Mouse (Mus musculus) neural tube, embryonic 11.5 days (tissue): ENCODE data around the gene Borcs5. TPM values are rescaled to one million over a fixed set of nuclear protein-coding genes. Genes with fewer than 3 reads are reported as not detected.

Source experiments
- ATAC-seq: fragments of 200-750 bp; cut with Nextera tagmentation; 2 replicates; pipeline ENCODE4 v1.8.0; 2017; ENCODE audit warnings: moderate number of reproducible peaks, mild to moderate bottlenecking, moderate TSS enrichment, moderate library complexity; ENCODE audit not compliant: insufficient read depth, low FRiP score, low TSS enrichment
- DNase-seq: peaks from one replicate; pipeline ENCODE4 v3.0.0-alpha.2; 2015; ENCODE audit warnings: low spot score
- H3K27ac ChIP-seq: fragments of 300-500 bp; sonication (generic); 2 replicates; pipeline ENCODE4 v1.5.1; 2014; ENCODE audit warnings: low read depth, mild to moderate bottlenecking, low read length
- H3K27me3 ChIP-seq: fragments of 300-500 bp; sonication (generic); 2 replicates; pipeline ENCODE4 v1.6.1; 2014; ENCODE audit warnings: mild to moderate bottlenecking, low read length, mixed read lengths; ENCODE audit not compliant: control insufficient read depth, insufficient read depth
- H3K36me3 ChIP-seq: fragments of 300-500 bp; sonication (generic); 2 replicates; pipeline ENCODE4 v1.6.1; 2014; ENCODE audit warnings: mild to moderate bottlenecking, low read length, moderate library complexity, mixed read lengths; ENCODE audit not compliant: control insufficient read depth, insufficient read depth
- H3K4me1 ChIP-seq: fragments of 300-500 bp; sonication (generic); 2 replicates; pipeline ENCODE4 v1.6.1; 2014; ENCODE audit warnings: low read length, mixed read lengths; ENCODE audit not compliant: control insufficient read depth, insufficient read depth
- H3K4me2 ChIP-seq: fragments of 300-500 bp; sonication (generic); 2 replicates; pipeline ENCODE4 v1.6.1; 2014; ENCODE audit warnings: low read depth, mild to moderate bottlenecking, moderate library complexity
- H3K4me3 ChIP-seq: fragments of 300-500 bp; sonication (generic); 2 replicates; pipeline ENCODE4 v1.5.1; 2014; ENCODE audit warnings: low read depth, low read length
- H3K9ac ChIP-seq: fragments of 300-500 bp; sonication (generic); 2 replicates; pipeline ENCODE4 v1.6.1; 2014; ENCODE audit warnings: mild to moderate bottlenecking, low read length
- H3K9me3 ChIP-seq: fragments of 300-500 bp; sonication (generic); 2 replicates; pipeline ENCODE4 v1.6.1; 2016; ENCODE audit warnings: low read length; ENCODE audit not compliant: control insufficient read depth
- WGBS: fragments of 180-500 bp; shearing (Covaris S2); extraction: QIAGEN DNeasy Blood & Tissue Kit; methylation state at CpG from one replicate; pipeline ENCODE4 v1.1.7; 2014; 5-methylcytosine and 5-hydroxymethylcytosine counted together
- polyA plus RNA-seq: library from polyadenylated mRNA; unstranded; fragments of >200 nt; fragmentation: Nextera tagmentation; extraction: Ambion mirVana; gene quantifications from 2 replicates; pipeline ENCODE4 v1.2.1, GENCODE M21; 2014

Gene Borcs5
- 27.8 and 32.1 TPM in 2 replicates for polyA plus RNA-seq

GRCm38 (mm10) chr6:134639210-134639609, at the start of gene Borcs5:
TSS of gene Borcs5 (plus strand) at chr6:134639510.
- ATAC-seq, result no peak
- Histone ChIP-seq H3K9me3 (no peaks in the 10 kb centered on the region), H3K36me3 (no peaks in the 10 kb centered on the region), H3K27me3 (no peaks in the 10 kb centered on the region), H3K4me3 (no peak within 1 kb of the TSS), H3K27ac (no peak within 1 kb of the TSS), H3K9ac (no peak within 1 kb of the TSS), H3K4me2 (no peak within 1 kb of the TSS), H3K4me1 (peaks cover 2% of the 10 kb centered on the region; the same call in 1 of the 2 replicates)
- 88% methylated on average over 3 of the region's 3 CpGs for WGBS
- DNase-seq, result no peak

GRCm38 (mm10) chr6:134591614-134592013, 47.7 kb upstream of the Borcs5 start:
- Histone ChIP-seq H3K9ac (no peak overlapping the region), H3K4me3 (no peak overlapping the region), H3K27me3 (no peaks in the 10 kb centered on the region), H3K9me3 (no peaks in the 10 kb centered on the region), H3K36me3 (no peaks in the 10 kb centered on the region), H3K4me2 (no peak overlapping the region), H3K4me1 (no peaks in the 10 kb centered on the region), H3K27ac (no peak overlapping the region)
- no peak for DNase-seq
- 76% methylated on average over 2 of the region's 2 CpGs for WGBS
- ATAC-seq, result no peak

- H3K9me3 ChIP-seq, result no peaks in the 10 kb centered on the region
- no peak overlapping the region for H3K9ac ChIP-seq
- no peak for DNase-seq
- no peak overlapping the region for H3K4me3 ChIP-seq
- H3K4me1 ChIP-seq, result no peaks in the 10 kb centered on the region
- 81% methylated on average over 21 of the region's 21 CpGs for WGBS
- no peak for ATAC-seq
- H3K27ac ChIP-seq, result no peak overlapping the region
- H3K36me3 ChIP-seq, result no peaks in the 10 kb centered on the region
- no peaks in the 10 kb centered on the region for H3K27me3 ChIP-seq
- no peak overlapping the region for H3K4me2 ChIP-seq
Measured at GRCm38 (mm10) chr6:134594569-134595442, 44.5 kb upstream of the Borcs5 start.

- no peak for ATAC-seq
- H3K4me2 ChIP-seq, result no peak overlapping the region
Measured at GRCm38 (mm10) chr6:134597651-134598229, 41.6 kb upstream of the Borcs5 start.

GRCm38 (mm10) chr6:134599239-134599638, 40.1 kb upstream of the Borcs5 start:
- H3K4me1 ChIP-seq, result no peaks in the 10 kb centered on the region; the same call in 1 of the 2 replicates
- H3K4me2 ChIP-seq, result no peak overlapping the region
- H3K9ac ChIP-seq, result no peak overlapping the region
- DNase-seq, result no peak
- 68% methylated on average over 1 of the region's 1 CpGs for whole genome bisulfite sequencing
- H3K27ac ChIP-seq, result no peak overlapping the region
- H3K9me3 ChIP-seq, result no peaks in the 10 kb centered on the region
- H3K4me3 ChIP-seq, result no peak overlapping the region
- no peaks in the 10 kb centered on the region for H3K27me3 ChIP-seq
- no peaks in the 10 kb centered on the region for H3K36me3 ChIP-seq
- no peak for ATAC-seq

More at GRCm38 (mm10) chr6:134597651-134598229, 41.6 kb upstream of the Borcs5 start:
- no peaks in the 10 kb centered on the region for H3K9me3 ChIP-seq
- no peaks in the 10 kb centered on the region for H3K27me3 ChIP-seq
- 86% methylated on average over 6 of the region's 6 CpGs for WGBS
- H3K9ac ChIP-seq, result no peak overlapping the region
- H3K27ac ChIP-seq, result no peak overlapping the region
- H3K4me1 ChIP-seq, result no peaks in the 10 kb centered on the region; the same call in 1 of the 2 replicates
- H3K36me3 ChIP-seq, result no peaks in the 10 kb centered on the region
- no peak for DNase-seq
- no peak overlapping the region for H3K4me3 ChIP-seq

- Histone ChIP-seq H3K9ac (no peak overlapping the region), H3K4me3 (no peak overlapping the region), H3K9me3 (no peaks in the 10 kb centered on the region), H3K27ac (no peak overlapping the region), H3K27me3 (no peaks in the 10 kb centered on the region), H3K36me3 (no peaks in the 10 kb centered on the region), H3K4me1 (no peaks in the 10 kb centered on the region; the same call in 1 of the 2 replicates), H3K4me2 (no peak overlapping the region)
- ATAC-seq (no peak), DNase-seq (no peak)
- 61% methylated on average over 7 of the region's 7 CpGs for WGBS
Measured at GRCm38 (mm10) chr6:134601130-134601529, 38.2 kb upstream of the Borcs5 start.

GRCm38 (mm10) chr6:134601766-134602165, 37.5 kb upstream of the Borcs5 start:
- no peak for ATAC-seq
- Histone ChIP-seq H3K36me3 (no peaks in the 10 kb centered on the region), H3K9me3 (no peaks in the 10 kb centered on the region), H3K27ac (no peak overlapping the region), H3K4me2 (no peak overlapping the region), H3K27me3 (no peaks in the 10 kb centered on the region), H3K9ac (no peak overlapping the region), H3K4me1 (no peaks in the 10 kb centered on the region; the same call in 1 of the 2 replicates), H3K4me3 (no peak overlapping the region)
- DNase-seq, result no peak
- whole genome bisulfite sequencing, result 53% methylated on average over 3 of the region's 3 CpGs

- H3K4me2 ChIP-seq, result no peak overlapping the region
- no peaks in the 10 kb centered on the region for H3K9me3 ChIP-seq
Measured at GRCm38 (mm10) chr6:134602371-134603003, 36.8 kb upstream of the Borcs5 start.

More at GRCm38 (mm10) chr6:134602371-134603003, 36.8 kb upstream of the Borcs5 start:
- no peaks in the 10 kb centered on the region; the same call in 1 of the 2 replicates for H3K4me1 ChIP-seq
- H3K27me3 ChIP-seq, result no peaks in the 10 kb centered on the region
- WGBS, result 40% methylated on average over 10 of the region's 10 CpGs
- ATAC-seq (no peak), DNase-seq (no peak)
- no peak overlapping the region for H3K27ac ChIP-seq
- no peak overlapping the region for H3K9ac ChIP-seq
- no peaks in the 10 kb centered on the region for H3K36me3 ChIP-seq
- no peak overlapping the region for H3K4me3 ChIP-seq
